Mouse (Mus musculus) central nervous system, embryonic 14 days (tissue): ENCODE results near the gene Chac1. TPM values are rescaled to one million over a fixed set of nuclear protein-coding genes. Genes with fewer than 3 reads are reported as not detected.

Source experiments
- polyA plus RNA-seq: library from polyadenylated mRNA; depleted of rRNA; stranded (reverse); fragments of >200 nt; gene quantifications from 2 replicates; pipeline ENCODE4 v1.2.3, GENCODE M21; 2012; rRNA removed

Chac1 gene
- polyA plus RNA-seq, result 4.0 and 4.4 TPM in 2 replicates

GRCm38 (mm10) chr2:119350555-119351486 is at the start of gene Chac1:
Gene Chac1 (plus strand): TSS chr2:119351229.

DNA sequence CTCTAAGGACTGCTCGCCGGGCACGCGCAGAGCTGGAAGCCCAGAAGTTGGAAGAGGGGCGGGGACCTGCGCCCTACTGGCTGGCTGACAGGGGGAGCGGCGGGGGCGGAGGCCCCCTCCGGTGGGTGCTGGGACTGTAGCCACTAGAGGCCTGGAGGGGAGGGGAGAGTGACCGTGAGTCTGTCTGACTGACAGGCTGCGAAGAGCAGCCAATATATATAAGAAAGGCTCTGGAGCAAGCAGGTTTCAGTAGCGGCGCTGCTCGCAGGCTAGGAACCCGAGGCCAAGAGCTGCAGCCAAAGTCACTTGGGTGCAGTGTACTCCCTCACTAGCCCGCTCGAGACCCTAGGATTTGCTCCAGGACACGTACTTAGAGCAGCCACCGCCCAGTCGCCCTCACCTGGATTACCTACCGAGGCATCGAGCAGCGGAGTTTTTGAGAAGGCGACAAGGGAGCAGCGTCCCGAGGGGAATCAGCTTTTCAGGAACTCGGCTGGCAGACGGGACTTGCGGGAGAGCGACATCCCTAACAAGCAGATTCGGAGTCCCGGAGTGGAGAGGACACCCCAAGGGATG is 25.4 kb upstream of the Chac1 start, which contains the start of gene Dll4:
Gene Dll4, plus strand, starts transcription at position 217 of the 576 bp plus-strand sequence.

Other genes starting within 250 kb of the Chac1 start
- 17.6 and 20.3 TPM in 2 replicates for gene Rad51, start 238.4 kb upstream of the Chac1 start, polyA plus RNA-seq
- 38.1 and 41.3 TPM in 2 replicates for gene Rmdn3, start 194.2 kb upstream of the Chac1 start, polyA plus RNA-seq
- gene Gchfr, start 183.5 kb upstream of the Chac1 start, polyA plus RNA-seq, result 2.6 and 5.8 TPM in 2 replicates
- gene Gm14137, start 176.7 kb upstream of the Chac1 start, polyA plus RNA-seq, result 0.04 TPM in 2 replicates
- 72.3 and 73.2 TPM in 2 replicates for gene Zfyve19, start 142.6 kb upstream of the Chac1 start, polyA plus RNA-seq
- gene Dnajc17, start 142.4 kb upstream of the Chac1 start, polyA plus RNA-seq, result 44.6 and 44.8 TPM in 2 replicates
- gene Ppp1r14d, start 121.3 kb upstream of the Chac1 start, polyA plus RNA-seq, result not detected in 2 replicates
- 0.72 and 2.8 TPM in 2 replicates for gene Spint1, start 113.9 kb upstream of the Chac1 start, polyA plus RNA-seq
- 8.8 and 11.9 TPM in 2 replicates for gene Rhov, start 80.0 kb upstream of the Chac1 start, polyA plus RNA-seq
- 19.5 and 21.1 TPM in 2 replicates for gene Vps18, start 62.5 kb upstream of the Chac1 start, polyA plus RNA-seq
- gene Dll4, start 25.4 kb upstream of the Chac1 start, polyA plus RNA-seq, result 6.9 and 8.5 TPM in 2 replicates
- gene Ino80, start 126.5 kb downstream of the Chac1 start, polyA plus RNA-seq, result 14.1 and 15.0 TPM in 2 replicates
- 0.33 and 0.75 TPM in 2 replicates for gene Exd1, start 196.4 kb downstream of the Chac1 start, polyA plus RNA-seq
- 57.5 and 59.8 TPM in 2 replicates for gene Chp1, start 196.5 kb downstream of the Chac1 start, polyA plus RNA-seq